Mouse (Mus musculus) ES-Bruce4 (cell line): ENCODE results near the gene Matk.

Experiments
- CTCF ChIP-seq: IDR thresholded peaks from one replicate; pipeline ENCODE4 v1.8.1; 2011; ENCODE audit warnings: low read depth, low read length
- EP300 ChIP-seq: IDR thresholded peaks from 2 replicates; pipeline ENCODE4 v1.6.1; 2011; ENCODE audit warnings: low read depth, low read length; ENCODE audit not compliant: insufficient read depth
- POLR2A ChIP-seq: IDR thresholded peaks from one replicate; pipeline ENCODE4 v1.8.1; 2011; ENCODE audit warnings: low read length; ENCODE audit not compliant: insufficient read depth

- no peak for TF ChIP-seq POLR2A
- TF ChIP-seq CTCF: no peak
- TF ChIP-seq EP300: no peak
Measured at GRCm38 (mm10) chr10:81284719-81285118, 32.0 kb downstream of the Matk start.
